Mouse (Mus musculus): ENCODE measurements around the gene Cldn10. TPM values are rescaled to one million over a fixed set of nuclear protein-coding genes. Genes with fewer than 3 reads are reported as not detected.
"Not testable (repeated sequence)": the region's sequence is repeated elsewhere in the genome, so short reads cannot be mapped to it uniquely, and the experiment has no call there.

Cldn10 gene
- polyA plus RNA-seq, 1 experiment = 1.4 TPM

DNA sequence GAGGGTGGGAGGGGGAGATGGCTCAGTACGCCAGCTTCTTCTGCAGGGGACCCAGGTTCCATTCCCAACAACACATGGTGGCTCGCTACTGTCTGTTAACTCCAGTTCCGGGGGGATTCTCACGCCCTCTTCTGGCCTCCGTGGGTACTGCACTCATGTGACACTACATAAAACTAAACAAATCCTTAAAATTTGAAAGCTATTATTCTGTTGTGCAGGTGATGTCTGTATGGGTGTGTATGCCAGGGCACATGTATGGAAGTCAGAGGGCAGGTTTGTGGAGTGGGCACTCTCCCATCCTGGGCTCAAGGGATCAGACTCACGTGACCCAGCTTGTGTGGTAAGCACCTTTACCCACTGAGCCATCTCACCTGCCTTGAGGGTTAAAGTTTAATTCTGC is 16.6 kb downstream of the Cldn10 start:
- no peak for TF ChIP-seq POLR2A (IDR thresholded peaks at IDR 0.05; ENCODE audit: low read depth, low read length)
- peak; percentile 21; the same call in 1 of the 2 replicates for TF ChIP-seq CTCF (IDR thresholded peaks at IDR 0.05; ENCODE audit: extremely low read depth, insufficient read depth, insufficient read length, insufficient replicate concordance)
- no peak for DNase-seq (ENCODE audit: low read depth in 1 of 2, low spot score in 2 of 2)
- no peak overlapping the region for H3K27ac ChIP-seq (ENCODE audit: insufficient read depth, low read length)
- H3K36me3 ChIP-seq (ENCODE audit: control insufficient read depth, insufficient read depth, low read length) = no peaks in the 10 kb centered on the region
- no peaks in the 10 kb centered on the region for H3K27me3 ChIP-seq (ENCODE audit: control insufficient read depth, insufficient read depth, low read length)
- 54% methylated on average over 6 of the region's 6 CpGs for WGBS
- H3K4me1 ChIP-seq (ENCODE audit: control insufficient read depth, insufficient read depth, insufficient read length) = no peaks in the 10 kb centered on the region
- H3K4me3 ChIP-seq (ENCODE audit: extremely low read depth, insufficient read depth, insufficient read length) = no peak overlapping the region

DNA sequence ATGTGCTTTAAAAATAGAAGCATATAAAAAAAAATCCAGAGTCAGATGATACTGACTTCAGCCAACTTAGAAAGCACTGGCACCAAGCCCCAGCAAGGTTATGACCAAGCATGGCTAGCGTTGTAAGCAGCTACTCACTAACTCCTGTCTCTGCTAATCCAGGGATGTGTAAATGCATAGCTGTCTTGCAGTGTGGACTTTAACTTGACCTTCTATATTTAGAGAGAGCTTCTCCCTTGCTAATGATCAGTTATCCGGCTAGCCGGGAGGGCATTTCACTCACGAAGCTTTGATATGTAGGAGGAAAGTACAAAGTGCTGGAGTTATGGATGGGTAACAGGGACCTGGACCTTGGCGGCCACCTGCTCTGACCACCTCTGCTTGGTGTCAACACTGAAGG is 19.9 kb downstream of the Cldn10 start:
- Histone ChIP-seq H3K36me3 (ENCODE audit: control insufficient read depth, insufficient read depth, low read length) (no peaks in the 10 kb centered on the region), H3K4me3 (ENCODE audit: extremely low read depth, insufficient read depth, insufficient read length) (no peak overlapping the region), H3K27ac (ENCODE audit: insufficient read depth, low read length) (no peak overlapping the region), H3K4me1 (ENCODE audit: control insufficient read depth, insufficient read depth, insufficient read length) (peaks cover 4% of the 10 kb centered on the region; the same call in 1 of the 2 replicates), H3K27me3 (ENCODE audit: control insufficient read depth, insufficient read depth, low read length) (no peaks in the 10 kb centered on the region)
- WGBS = 94% methylated on average over 5 of the region's 5 CpGs
- DNase-seq (ENCODE audit: low read depth in 1 of 2, low spot score in 2 of 2) = no peak
- no peak for TF ChIP-seq CTCF (IDR thresholded peaks at IDR 0.05; ENCODE audit: extremely low read depth, insufficient read depth, insufficient read length, insufficient replicate concordance)
- no peak for TF ChIP-seq POLR2A (IDR thresholded peaks at IDR 0.05; ENCODE audit: low read depth, low read length)

DNA sequence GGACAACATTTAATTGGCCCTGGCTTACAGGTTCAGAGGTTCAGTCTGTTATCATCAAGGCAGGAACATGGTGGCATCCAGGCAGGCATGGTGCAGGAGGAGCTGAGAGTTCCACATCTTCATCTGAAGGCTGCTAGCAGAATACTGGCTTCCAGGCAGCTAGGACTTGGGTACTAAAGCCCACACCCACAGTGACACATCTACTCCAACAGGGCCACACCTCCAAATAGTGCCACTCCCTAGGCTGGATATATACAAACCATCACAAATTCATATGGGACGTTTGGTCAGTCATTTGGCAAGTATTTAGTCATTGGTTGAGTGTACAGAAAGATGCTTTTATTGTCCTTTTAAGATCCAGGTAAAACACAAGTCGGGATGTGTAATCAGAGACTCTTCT is 20.5 kb downstream of the Cldn10 start:
- DNase-seq (ENCODE audit: low read depth in 1 of 2, low spot score in 2 of 2); H3K27ac ChIP-seq (ENCODE audit: insufficient read depth, low read length); H3K4me3 ChIP-seq (ENCODE audit: extremely low read depth, insufficient read depth, insufficient read length); H3K27me3 ChIP-seq (ENCODE audit: control insufficient read depth, insufficient read depth, low read length); H3K36me3 ChIP-seq (ENCODE audit: control insufficient read depth, insufficient read depth, low read length); H3K4me1 ChIP-seq (ENCODE audit: control insufficient read depth, insufficient read depth, insufficient read length): not testable (repeated sequence)
- 72% methylated on average over 2 of the region's 2 CpGs for WGBS

DNA sequence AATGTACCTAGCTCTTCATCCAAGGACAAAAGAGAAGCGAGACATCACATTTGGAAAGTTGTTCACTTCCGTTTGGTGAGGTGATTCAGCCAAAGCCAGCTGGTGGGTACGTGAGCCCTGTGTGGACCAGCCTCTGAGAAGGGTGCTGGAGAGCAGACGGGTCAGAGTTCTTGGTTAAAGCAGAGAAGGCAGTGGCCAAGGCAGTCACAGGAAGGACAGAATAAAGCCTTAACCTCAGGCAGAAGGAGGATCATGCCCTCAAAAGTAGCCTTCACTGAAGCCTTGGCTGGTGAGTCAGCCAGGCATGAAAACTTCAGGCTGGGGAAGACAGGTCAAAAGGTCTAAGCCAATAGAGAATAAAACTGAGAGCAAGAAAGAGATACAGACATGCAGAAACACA is 22.0 kb downstream of the Cldn10 start:
- no peaks in the 10 kb centered on the region for H3K36me3 ChIP-seq (ENCODE audit: control insufficient read depth, insufficient read depth, low read length)
- no peak overlapping the region for H3K27ac ChIP-seq (ENCODE audit: insufficient read depth, low read length)
- DNase-seq (ENCODE audit: low read depth in 1 of 2, low spot score in 2 of 2) = no peak
- H3K4me1 ChIP-seq (ENCODE audit: control insufficient read depth, insufficient read depth, insufficient read length) = peaks cover 4% of the 10 kb centered on the region; the same call in 1 of the 2 replicates
- no peaks in the 10 kb centered on the region for H3K27me3 ChIP-seq (ENCODE audit: control insufficient read depth, insufficient read depth, low read length)
- H3K4me3 ChIP-seq (ENCODE audit: extremely low read depth, insufficient read depth, insufficient read length) = no peak overlapping the region
- WGBS = 69% methylated on average over 4 of the region's 4 CpGs
- TF ChIP-seq POLR2A (IDR thresholded peaks at IDR 0.05; ENCODE audit: low read depth, low read length) (no peak), CTCF (IDR thresholded peaks at IDR 0.05; ENCODE audit: extremely low read depth, insufficient read depth, insufficient read length, insufficient replicate concordance) (no peak)

DNA sequence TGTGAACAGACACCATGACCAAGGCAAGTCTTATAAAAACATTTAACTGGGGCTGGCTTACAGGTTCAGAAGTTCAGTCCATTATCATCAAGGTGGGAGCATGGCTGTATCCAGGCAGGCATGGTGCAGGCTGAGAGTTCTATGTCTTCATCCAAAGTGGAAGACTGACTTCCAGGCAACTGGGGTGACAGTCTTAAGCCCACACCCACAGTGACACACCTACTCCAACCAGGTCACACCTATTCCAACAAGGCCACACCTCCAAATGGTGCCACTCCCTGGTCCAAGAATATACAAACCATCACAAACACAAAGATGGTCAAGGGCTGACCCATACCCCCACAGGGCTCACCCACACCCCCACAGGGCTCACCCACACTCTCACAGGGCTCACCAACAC is 23.5 kb downstream of the Cldn10 start:
- H3K4me3 ChIP-seq (ENCODE audit: extremely low read depth, insufficient read depth, insufficient read length) = not testable (repeated sequence)

DNA sequence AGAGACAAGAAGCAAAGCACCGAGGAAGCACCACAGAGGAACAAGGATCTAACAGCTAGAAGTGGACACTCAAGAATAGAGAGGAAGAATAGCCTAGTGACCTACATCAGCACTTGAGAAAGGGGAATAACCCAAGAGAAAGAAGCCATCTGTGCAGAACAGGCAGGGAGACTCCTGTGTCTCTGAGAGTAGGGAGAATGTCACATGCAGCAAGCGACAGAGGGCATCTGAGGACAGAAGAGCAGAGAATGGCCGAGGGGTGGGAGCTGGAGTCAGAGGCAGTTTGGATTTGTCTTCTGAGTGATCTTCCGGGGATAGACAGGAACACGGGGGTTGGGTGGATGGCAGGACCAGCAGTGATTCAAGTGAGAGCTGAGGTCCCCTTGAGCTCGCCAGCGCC is 25.4 kb downstream of the Cldn10 start:
- peaks cover 4% of the 10 kb centered on the region; the same call in 1 of the 2 replicates for H3K4me1 ChIP-seq (ENCODE audit: control insufficient read depth, insufficient read depth, insufficient read length)
- WGBS = 77% methylated on average over 7 of the region's 7 CpGs
- no peak overlapping the region for H3K4me3 ChIP-seq (ENCODE audit: extremely low read depth, insufficient read depth, insufficient read length)
- TF ChIP-seq CTCF (IDR thresholded peaks at IDR 0.05; ENCODE audit: extremely low read depth, insufficient read depth, insufficient read length, insufficient replicate concordance) = no peak
- no peak for TF ChIP-seq POLR2A (IDR thresholded peaks at IDR 0.05; ENCODE audit: low read depth, low read length)
- no peaks in the 10 kb centered on the region for H3K36me3 ChIP-seq (ENCODE audit: control insufficient read depth, insufficient read depth, low read length)
- H3K27me3 ChIP-seq (ENCODE audit: control insufficient read depth, insufficient read depth, low read length) = no peaks in the 10 kb centered on the region
- H3K27ac ChIP-seq (ENCODE audit: insufficient read depth, low read length) = no peak overlapping the region
- no peak for DNase-seq (ENCODE audit: low read depth in 1 of 2, low spot score in 2 of 2)

More for the DNA sequence above, 23.5 kb downstream of the Cldn10 start:
- H3K4me1 ChIP-seq (ENCODE audit: control insufficient read depth, insufficient read depth, insufficient read length); H3K27ac ChIP-seq (ENCODE audit: insufficient read depth, low read length); H3K36me3 ChIP-seq (ENCODE audit: control insufficient read depth, insufficient read depth, low read length); DNase-seq (ENCODE audit: low read depth in 1 of 2, low spot score in 2 of 2); H3K27me3 ChIP-seq (ENCODE audit: control insufficient read depth, insufficient read depth, low read length): not testable (repeated sequence)

DNA sequence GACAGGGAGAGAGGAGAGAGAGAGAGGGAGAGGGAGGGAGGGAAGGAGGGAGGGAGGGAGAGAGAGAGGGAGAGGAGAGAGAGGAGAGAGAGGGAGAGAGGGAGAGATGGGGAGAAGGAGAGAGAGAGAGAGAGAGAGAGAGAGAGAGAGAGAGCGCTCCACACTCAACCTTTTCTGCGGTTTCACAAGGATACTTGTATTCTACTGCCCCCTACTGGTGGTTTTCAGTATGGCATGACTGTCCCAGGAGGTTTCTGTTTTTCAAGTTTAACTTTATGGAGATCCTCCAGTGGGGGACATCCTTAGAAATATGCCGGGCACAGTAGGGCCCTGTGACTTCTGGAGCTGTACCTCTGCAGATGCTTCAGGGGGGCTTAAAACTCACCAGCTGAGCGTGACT is 28.8 kb downstream of the Cldn10 start:
- Histone ChIP-seq H3K36me3 (ENCODE audit: control insufficient read depth, insufficient read depth, low read length) (no peaks in the 10 kb centered on the region), H3K4me1 (ENCODE audit: control insufficient read depth, insufficient read depth, insufficient read length) (no peaks in the 10 kb centered on the region), H3K4me3 (ENCODE audit: extremely low read depth, insufficient read depth, insufficient read length) (no peak overlapping the region), H3K27me3 (ENCODE audit: control insufficient read depth, insufficient read depth, low read length) (no peaks in the 10 kb centered on the region), H3K27ac (ENCODE audit: insufficient read depth, low read length) (no peak overlapping the region)
- WGBS = 8% methylated on average over 4 of the region's 4 CpGs
- TF ChIP-seq POLR2A (IDR thresholded peaks at IDR 0.05; ENCODE audit: low read depth, low read length) = no peak
- peak; percentile 37; the same call in 1 of the 2 replicates for TF ChIP-seq CTCF (IDR thresholded peaks at IDR 0.05; ENCODE audit: extremely low read depth, insufficient read depth, insufficient read length, insufficient replicate concordance)
- DNase-seq (ENCODE audit: low read depth in 1 of 2, low spot score in 2 of 2) = peak; percentile 25 to 34

Measured in spleen, adult 2 months (tissue).